In the genomic region with DNA sequence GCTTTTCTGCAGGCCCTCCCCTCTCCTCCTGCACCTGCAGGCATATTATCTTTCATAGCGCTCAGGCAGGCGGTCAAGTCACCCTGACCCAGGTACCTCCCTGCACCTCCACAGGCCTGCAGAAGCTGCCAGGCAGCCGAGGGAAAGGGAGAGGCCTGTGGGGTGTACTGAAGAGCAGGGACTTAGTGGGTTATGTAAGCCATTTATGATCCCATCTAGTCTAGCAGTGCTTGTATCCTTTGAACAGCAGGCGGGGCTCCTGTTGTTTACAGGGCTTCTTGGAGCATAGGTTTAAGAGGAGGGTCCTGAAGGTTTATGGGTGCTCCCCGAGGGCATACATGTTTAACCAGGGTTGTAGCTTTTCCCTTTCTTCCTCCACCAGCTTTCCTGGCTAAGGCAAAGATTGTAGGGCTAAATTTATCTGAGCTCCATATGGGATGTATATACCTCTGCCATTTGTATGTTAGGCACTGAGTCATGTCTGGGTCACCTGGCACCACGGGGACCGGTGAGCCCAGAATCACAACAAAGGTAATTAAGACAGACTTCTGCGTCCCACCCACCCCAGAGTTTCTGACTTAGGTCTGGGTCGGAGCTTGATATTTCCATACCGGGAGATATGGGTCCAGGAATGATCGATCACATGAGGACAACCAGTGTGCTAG, we compare ENCODE assay signal across 26 mouse cellular contexts.
DNase-seq lines count a peak whose midpoint lies in the region; ATAC-seq and TF ChIP-seq lines count a peak whose summit lies in the region.
"Had no signal": no experiment of that assay in that cellular context is flagged by ENCODE, and none has a peak within 500 bp of the region (broad histone marks: within the 10 kb centered on the region; RNA-seq: fewer than 3 reads in every experiment).

No protein-coding gene starts in this region.

- H3K36me3 ChIP-seq in embryonic facial prominence, embryonic 14.5 days (ENCODE audit: control insufficient read depth, insufficient read depth, low read length) = no peaks in the 10 kb centered on the region
- H3K36me3 ChIP-seq in embryonic facial prominence, embryonic 10.5 days (replicated peaks) = no peaks in the 10 kb centered on the region
- no peaks in the 10 kb centered on the region for H3K36me3 ChIP-seq in midbrain, embryonic 16.5 days (ENCODE audit: control insufficient read depth, insufficient read depth, low read length)
- H3K36me3 ChIP-seq in midbrain, postnatal 0 days (ENCODE audit: insufficient read depth, low read length) = no peaks in the 10 kb centered on the region
- no peaks in the 10 kb centered on the region for H3K36me3 ChIP-seq in intestine, embryonic 15.5 days
- H3K36me3 ChIP-seq: heart, embryonic 15.5 days; limb, embryonic 10.5 days; liver, embryonic 15.5 days; lung, embryonic 15.5 days; midbrain, embryonic 13.5 days; neural tube, embryonic 12.5 days had no signal

- no peak for DNase-seq in embryonic facial prominence, embryonic 14.5 days (ENCODE audit: low spot score)
- DNase-seq in embryonic facial prominence, embryonic 10.5 days (ENCODE audit: low spot score) = no peak
- no peak for DNase-seq in midbrain, postnatal 0 days (ENCODE audit: low spot score)
- DNase-seq in cerebellum, adult 9-10 months = peak; percentile 68
- DNase-seq in thymus, postnatal 0 days (ENCODE audit: low spot score) = no peak
- no peak for DNase-seq in retina, postnatal 1 day
- DNase-seq: adrenal gland, postnatal 25 days; heart, postnatal 4 days; kidney, adult 11 months; kidney, postnatal 4 days; layer of hippocampus, adult 9-11 months; liver; lung, postnatal 36 days; right cerebral cortex, postnatal 14 days; thymus, adult 2 months had no signal

- H3K27me3 ChIP-seq in embryonic facial prominence, embryonic 14.5 days (replicated peaks; ENCODE audit: control insufficient read depth, insufficient read depth, low read length) = no peaks in the 10 kb centered on the region
- H3K27me3 ChIP-seq in embryonic facial prominence, embryonic 10.5 days (replicated peaks; ENCODE audit: low read depth, poor library complexity, severe bottlenecking) = no peaks in the 10 kb centered on the region
- no peaks in the 10 kb centered on the region for H3K27me3 ChIP-seq in midbrain, embryonic 16.5 days (ENCODE audit: control insufficient read depth, insufficient read depth, low read depth, low read length)
- no peaks in the 10 kb centered on the region for H3K27me3 ChIP-seq in midbrain, postnatal 0 days (ENCODE audit: insufficient read depth, low read length)
- H3K27me3 ChIP-seq in intestine, embryonic 15.5 days (replicated peaks) = no peaks in the 10 kb centered on the region
- H3K27me3 ChIP-seq: heart, embryonic 15.5 days; liver, embryonic 15.5 days; lung, embryonic 15.5 days; megakaryocyte, embryonic 14.5 days; midbrain, embryonic 13.5 days; neural tube, embryonic 12.5 days had no signal

- H3K4me2 ChIP-seq in embryonic facial prominence, embryonic 14.5 days (ENCODE audit: low read depth, low read length) = no peak overlapping the region
- H3K4me2 ChIP-seq in midbrain, embryonic 16.5 days (ENCODE audit: low read length) = no peak overlapping the region
- no peak overlapping the region for H3K4me2 ChIP-seq in midbrain, postnatal 0 days (ENCODE audit: low read depth, low read length, poor library complexity, severe bottlenecking)
- no peak overlapping the region for H3K4me2 ChIP-seq in intestine, embryonic 15.5 days (replicated peaks)
- H3K4me2 ChIP-seq: heart, embryonic 15.5 days; hindbrain, embryonic 14.5 days; liver, embryonic 15.5 days; lung, embryonic 15.5 days; midbrain, embryonic 13.5 days; neural tube, embryonic 12.5 days had no signal

- peaks cover 15% of the 10 kb centered on the region; the same call in 1 of the 2 replicates for H3K4me1 ChIP-seq in embryonic facial prominence, embryonic 14.5 days (ENCODE audit: control insufficient read depth, insufficient read depth, low read length)
- H3K4me1 ChIP-seq in embryonic facial prominence, embryonic 10.5 days = peaks cover 41% of the 10 kb centered on the region
- H3K4me1 ChIP-seq in midbrain, embryonic 16.5 days (ENCODE audit: control insufficient read depth, insufficient read depth, low read length) = peaks cover 4% of the 10 kb centered on the region; the same call in 1 of the 2 replicates
- H3K4me1 ChIP-seq in midbrain, postnatal 0 days (ENCODE audit: insufficient read depth, low read length) = no peaks in the 10 kb centered on the region
- peaks cover 15% of the 10 kb centered on the region; the same call in 1 of the 2 replicates for H3K4me1 ChIP-seq in intestine, embryonic 15.5 days (replicated peaks)
- H3K4me1 ChIP-seq: liver, embryonic 15.5 days had no signal

- H3K27ac ChIP-seq in embryonic facial prominence, embryonic 14.5 days (replicated peaks; ENCODE audit: low read depth, low read length) = no peak overlapping the region
- H3K27ac ChIP-seq in embryonic facial prominence, embryonic 10.5 days (replicated peaks) = no peak overlapping the region
- 0 out of 2 replicates have a peak overlapping the region, but pooled peaks have one; percentile 12 for H3K27ac ChIP-seq in midbrain, embryonic 16.5 days (ENCODE audit: low read length)
- H3K27ac ChIP-seq in midbrain, postnatal 0 days (ENCODE audit: low read depth, low read length) = no peak overlapping the region
- no peak overlapping the region for H3K27ac ChIP-seq in intestine, embryonic 15.5 days
- H3K27ac ChIP-seq: heart, embryonic 15.5 days; limb, embryonic 10.5 days; liver, embryonic 15.5 days; lung, embryonic 15.5 days; midbrain, embryonic 13.5 days; neural tube, embryonic 12.5 days; stomach, postnatal 0 days had no signal

- H3K9ac ChIP-seq in embryonic facial prominence, embryonic 14.5 days (ENCODE audit: low read depth, low read length) = no peak overlapping the region
- no peak overlapping the region for H3K9ac ChIP-seq in midbrain, embryonic 16.5 days (ENCODE audit: low read depth, low read length)
- H3K9ac ChIP-seq in midbrain, postnatal 0 days (replicated peaks; ENCODE audit: low read length, poor library complexity, severe bottlenecking) = no peak overlapping the region
- no peak overlapping the region for H3K9ac ChIP-seq in intestine, embryonic 15.5 days
- H3K9ac ChIP-seq: heart, embryonic 15.5 days; hindbrain, embryonic 14.5 days; liver, embryonic 15.5 days; lung, embryonic 15.5 days; midbrain, embryonic 13.5 days; neural tube, embryonic 12.5 days had no signal

- ATAC-seq in embryonic facial prominence, embryonic 14.5 days (ENCODE audit: low read depth) = peak; percentile 53; the same call in 1 of the 2 replicates
- ATAC-seq in midbrain, embryonic 16.5 days = no peak
- ATAC-seq in midbrain, postnatal 0 days (ENCODE audit: low FRiP score) = no peak
- ATAC-seq in intestine, embryonic 15.5 days = peak; percentile 62
- ATAC-seq: midbrain, embryonic 13.5 days had no signal

- WGBS in embryonic facial prominence, embryonic 14.5 days = 88% methylated on average over 11 of the region's 11 CpGs
- WGBS in embryonic facial prominence, embryonic 10.5 days = 92% methylated on average over 11 of the region's 11 CpGs
- WGBS in midbrain, embryonic 16.5 days = 86% methylated on average over 11 of the region's 11 CpGs
- WGBS in midbrain, postnatal 0 days = 92% methylated on average over 11 of the region's 11 CpGs
- 79% methylated on average over 11 of the region's 11 CpGs for WGBS in intestine, embryonic 15.5 days

- no peak for TF ChIP-seq CTCF in midbrain, postnatal 0 days (IDR thresholded peaks at IDR 0.05)

- H3K4me3 ChIP-seq in embryonic facial prominence, embryonic 14.5 days (ENCODE audit: low read depth, low read length) = no peak overlapping the region
- H3K4me3 ChIP-seq in embryonic facial prominence, embryonic 10.5 days = no peak overlapping the region
- H3K4me3 ChIP-seq in midbrain, embryonic 16.5 days (ENCODE audit: low read depth, low read length) = no peak overlapping the region
- H3K4me3 ChIP-seq in midbrain, postnatal 0 days (ENCODE audit: low read depth, low read length) = no peak overlapping the region
- H3K4me3 ChIP-seq in intestine, embryonic 15.5 days (replicated peaks) = no peak overlapping the region
- H3K4me3 ChIP-seq: heart, embryonic 15.5 days; limb, embryonic 10.5 days; liver, embryonic 15.5 days; lung, embryonic 15.5 days; megakaryocyte, embryonic 14.5 days; midbrain, embryonic 13.5 days; neural tube, embryonic 12.5 days had no signal

- no peaks in the 10 kb centered on the region for H3K9me3 ChIP-seq in embryonic facial prominence, embryonic 14.5 days (ENCODE audit: control insufficient read depth, low read length)
- no peaks in the 10 kb centered on the region for H3K9me3 ChIP-seq in embryonic facial prominence, embryonic 10.5 days
- H3K9me3 ChIP-seq in midbrain, embryonic 16.5 days (replicated peaks; ENCODE audit: control insufficient read depth, low read length, poor library complexity, severe bottlenecking) = no peaks in the 10 kb centered on the region
- no peaks in the 10 kb centered on the region for H3K9me3 ChIP-seq in midbrain, postnatal 0 days (ENCODE audit: low read length)
- H3K9me3 ChIP-seq in intestine, embryonic 15.5 days = no peaks in the 10 kb centered on the region
- H3K9me3 ChIP-seq: heart, embryonic 15.5 days; limb, embryonic 10.5 days; liver, embryonic 15.5 days; lung, embryonic 15.5 days; midbrain, embryonic 13.5 days; neural tube, embryonic 12.5 days had no signal

Comparison
In these comparisons a context has a peak if more than half of its experiments do, and no peak if none do; other contexts are left out.
1. ATAC-seq: peak in embryonic facial prominence, embryonic 14.5 days (single experiment) and intestine, embryonic 15.5 days (single experiment); none in midbrain, embryonic 16.5 days (single experiment) and midbrain, postnatal 0 days (single experiment).